Mouse (Mus musculus): ENCODE measurements around the gene Slc10a7. TPM values are rescaled to one million over a fixed set of nuclear protein-coding genes. Genes with fewer than 3 reads are reported as not detected.
A peak's percentile ranks its signal among the peaks of the same experiment; 100 is the strongest.

Slc10a7 gene
- total RNA-seq, 2 experiments from 2014 or later, result 6.5 to 7.3 TPM

GRCm38 (mm10) chr8:78656700-78657370 lies 147.7 kb downstream of the Slc10a7 start:
- intact Hi-C loops (cut with DNase I), result no loop called here
- DNase-seq (ENCODE audit: extremely low spot score in 1 of 2, low spot score in 2 of 2), result no peak
- TF ChIP-seq CTCF (IDR thresholded peaks at IDR 0.05), result no peak
- Histone ChIP-seq H3K27ac (no peak overlapping the region), H3K4me3 (no peak overlapping the region)

DNA sequence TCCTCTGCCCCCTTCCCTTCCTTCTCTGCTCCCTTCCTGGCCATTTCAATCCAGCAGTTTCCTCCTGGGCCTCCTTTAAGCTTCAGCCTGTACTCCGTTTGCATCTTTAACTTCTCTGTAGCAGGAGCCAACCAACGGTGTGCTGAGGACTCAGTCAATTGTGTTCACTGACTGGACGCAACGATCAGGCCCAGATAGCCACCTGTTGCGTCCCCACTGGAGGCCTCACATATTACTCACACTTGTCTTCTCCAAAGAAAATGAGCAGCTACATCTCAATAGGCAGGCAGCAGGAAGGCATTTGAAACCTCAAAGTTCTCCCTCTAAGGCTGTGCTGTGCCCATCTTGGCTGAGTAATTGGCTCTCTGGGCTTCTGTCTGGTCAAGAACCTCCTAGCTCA lies 149.0 kb downstream of the Slc10a7 start:
- TF ChIP-seq CTCF (IDR thresholded peaks at IDR 0.05), result no peak
- DNase-seq (ENCODE audit: extremely low spot score in 1 of 2, low spot score in 2 of 2), result no peak
- intact Hi-C loops (cut with DNase I), result no loop called here
- no peak overlapping the region for H3K4me3 ChIP-seq
- no peak overlapping the region for H3K27ac ChIP-seq

- no peak for DNase-seq (ENCODE audit: extremely low spot score in 1 of 2, low spot score in 2 of 2)
- Histone ChIP-seq H3K27ac (no peak overlapping the region), H3K4me3 (no peak overlapping the region)
- intact Hi-C loops (cut with DNase I), result no loop called here
- TF ChIP-seq CTCF (IDR thresholded peaks at IDR 0.05), result no peak
Observed at GRCm38 (mm10) chr8:78659617-78660187, 150.6 kb downstream of the Slc10a7 start.

DNA sequence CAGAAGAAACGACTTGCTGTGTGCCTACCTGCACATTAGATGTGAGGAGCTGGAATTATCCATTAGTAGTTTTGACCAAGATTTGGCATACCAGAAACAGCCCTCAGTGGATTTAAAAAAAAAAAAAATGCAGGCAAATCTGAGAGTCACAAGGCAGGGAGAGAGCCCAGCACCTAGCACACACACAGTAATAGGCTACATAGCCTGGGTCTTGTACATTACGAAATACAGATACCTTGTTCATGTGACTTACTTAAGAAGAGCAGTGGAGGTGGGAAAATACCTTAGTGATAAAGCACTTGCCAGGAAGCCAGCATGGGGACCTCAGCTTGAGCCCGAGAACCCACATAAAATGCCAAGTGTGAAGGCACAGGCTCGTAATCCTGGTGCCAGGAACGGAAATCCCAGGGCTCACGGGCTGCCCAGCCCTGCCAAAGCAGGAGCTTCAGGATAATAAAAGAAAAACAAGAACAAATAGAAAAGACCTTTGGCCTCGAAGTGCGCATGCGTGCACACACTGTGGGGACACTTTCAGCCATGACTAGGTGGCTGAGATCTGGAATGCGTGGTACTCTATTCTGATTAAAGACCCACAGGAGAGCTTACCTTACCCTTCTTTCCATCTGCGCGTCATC lies 155.3 kb downstream of the Slc10a7 start:
- intact Hi-C loops (cut with DNase I), result no loop called here
- DNase-seq (ENCODE audit: extremely low spot score in 1 of 2, low spot score in 2 of 2), result no peak
- no peak for TF ChIP-seq CTCF (IDR thresholded peaks at IDR 0.05)
- H3K27ac ChIP-seq, result no peak overlapping the region
- no peak overlapping the region for H3K4me3 ChIP-seq

GRCm38 (mm10) chr8:78667399-78667798 lies 158.3 kb downstream of the Slc10a7 start:
- Histone ChIP-seq H3K4me3 (no peak overlapping the region), H3K27ac (no peak overlapping the region)
- no peak for TF ChIP-seq CTCF (IDR thresholded peaks at IDR 0.05)
- intact Hi-C loops (cut with DNase I), result no loop called here
- no peak for DNase-seq (ENCODE audit: extremely low spot score in 1 of 2, low spot score in 2 of 2)

DNA sequence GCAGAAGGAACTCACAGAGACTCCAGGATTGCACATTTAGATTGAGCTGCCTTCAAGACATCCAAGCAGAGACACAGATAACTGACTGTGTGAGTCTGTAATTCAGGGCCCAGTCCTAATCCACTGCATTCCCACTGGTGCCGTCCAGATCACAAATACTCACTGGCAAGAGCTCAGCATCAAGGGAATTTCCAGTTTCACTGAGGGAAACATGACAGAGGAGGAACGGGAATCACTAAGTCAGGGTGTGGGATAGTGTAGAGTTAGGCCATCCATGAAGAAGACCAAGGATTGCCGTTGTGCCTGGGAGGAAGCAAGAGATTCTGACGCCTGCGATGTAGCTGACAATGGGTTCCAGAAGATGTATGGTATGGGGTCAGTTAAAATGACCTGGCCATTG lies 159.1 kb downstream of the Slc10a7 start:
- H3K4me3 ChIP-seq, result no peak overlapping the region
- H3K27ac ChIP-seq, result no peak overlapping the region
- no peak for TF ChIP-seq CTCF (IDR thresholded peaks at IDR 0.05)

DNA sequence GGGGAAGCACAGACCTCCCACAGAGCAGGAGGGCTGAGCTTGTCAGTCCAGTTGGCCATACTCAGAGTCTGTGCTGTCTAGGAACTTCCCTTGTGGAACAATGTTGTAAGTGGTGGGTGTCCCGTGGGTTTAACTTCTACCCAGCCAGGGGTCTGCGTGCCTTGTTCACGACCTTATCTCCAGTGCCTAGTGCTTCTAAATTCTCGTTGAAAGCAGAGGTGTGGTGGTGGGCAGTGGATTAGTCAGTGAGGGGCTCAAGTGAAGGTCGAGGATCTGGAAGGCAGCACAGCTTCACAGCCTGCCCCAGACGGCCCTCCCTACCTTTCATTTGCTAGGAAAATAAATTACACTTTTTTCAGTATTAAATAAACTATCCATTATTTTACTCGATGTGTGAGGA lies 161.1 kb downstream of the Slc10a7 start:
- no peak for TF ChIP-seq CTCF (IDR thresholded peaks at IDR 0.05)
- intact Hi-C loops (cut with DNase I), result no loop called here
- H3K4me3 ChIP-seq, result no peak overlapping the region
- DNase-seq (ENCODE audit: extremely low spot score in 1 of 2, low spot score in 2 of 2), result no peak
- no peak overlapping the region for H3K27ac ChIP-seq

More for the DNA sequence above, 159.1 kb downstream of the Slc10a7 start:
- intact Hi-C loops (cut with DNase I), result no loop called here
- no peak for DNase-seq (ENCODE audit: extremely low spot score in 1 of 2, low spot score in 2 of 2)

- Histone ChIP-seq H3K27ac (no peak overlapping the region), H3K4me3 (no peak overlapping the region)
- TF ChIP-seq CTCF (IDR thresholded peaks at IDR 0.05), result no peak
- intact Hi-C loops (cut with DNase I), result no loop called here
- DNase-seq (ENCODE audit: extremely low spot score in 1 of 2, low spot score in 2 of 2), result no peak
Observed at GRCm38 (mm10) chr8:78678541-78679219, 169.5 kb downstream of the Slc10a7 start.

GRCm38 (mm10) chr8:78690795-78691194 lies 181.6 kb downstream of the Slc10a7 start:
- intact Hi-C loops (cut with DNase I), result no loop called here
- Histone ChIP-seq H3K27ac (no peak overlapping the region), H3K4me3 (no peak overlapping the region)
- no peak for DNase-seq (ENCODE audit: extremely low spot score in 1 of 2, low spot score in 2 of 2)
- TF ChIP-seq CTCF (IDR thresholded peaks at IDR 0.05), result no peak

- no peak overlapping the region for H3K4me3 ChIP-seq
- no peak for TF ChIP-seq CTCF (IDR thresholded peaks at IDR 0.05)
- H3K27ac ChIP-seq, result no peak overlapping the region
- DNase-seq (ENCODE audit: extremely low spot score in 1 of 2, low spot score in 2 of 2), result peak; percentile 19 to 20
- intact Hi-C loops (cut with DNase I), result no loop called here
Observed at GRCm38 (mm10) chr8:78698331-78698741, 189.2 kb downstream of the Slc10a7 start.

- DNase-seq (ENCODE audit: extremely low spot score in 1 of 2, low spot score in 2 of 2), result no peak
- no peak for TF ChIP-seq CTCF (IDR thresholded peaks at IDR 0.05)
- Histone ChIP-seq H3K27ac (no peak overlapping the region), H3K4me3 (no peak overlapping the region)
- intact Hi-C loops (cut with DNase I), result no loop called here
Observed at GRCm38 (mm10) chr8:78703068-78703820, 194.1 kb downstream of the Slc10a7 start.
